Mouse (Mus musculus): ENCODE measurements around the gene Saxo1.

The Saxo1 gene

GRCm38 (mm10) chr4:86527162-86528136, 30.7 kb downstream of the Saxo1 start:
- DNase-seq = no peak

- DNase-seq = no peak
These were observed 33.6 kb downstream of the Saxo1 start for GRCm38 (mm10) chr4:86524483-86524882.

- no peak for DNase-seq
These were observed 34.4 kb downstream of the Saxo1 start for GRCm38 (mm10) chr4:86523771-86524170.

GRCm38 (mm10) chr4:86520695-86521094, 37.4 kb downstream of the Saxo1 start:
- DNase-seq = no peak

DNA sequence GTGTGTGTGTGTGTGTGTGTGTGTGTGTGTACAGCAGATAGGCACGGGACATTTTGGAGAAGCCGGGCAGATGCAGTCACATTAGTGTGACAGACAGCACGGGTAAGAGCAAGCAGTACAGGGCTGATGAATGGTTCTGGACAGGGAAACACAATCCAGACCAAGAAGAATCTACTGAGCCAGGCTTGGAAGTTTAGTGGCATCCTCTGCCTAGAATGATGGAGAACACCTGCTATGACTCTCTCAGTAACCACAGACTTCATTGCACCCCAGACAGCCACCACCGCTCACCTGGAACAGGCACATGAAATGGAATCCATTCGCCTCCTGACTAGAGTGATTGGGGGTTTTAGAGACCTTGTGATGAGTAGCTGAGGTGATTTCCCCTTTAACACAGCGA, 38.2 kb downstream of the Saxo1 start:
- no peak for DNase-seq

- DNase-seq = no peak
These were observed 53.5 kb downstream of the Saxo1 start for GRCm38 (mm10) chr4:86504656-86505055.

DNA sequence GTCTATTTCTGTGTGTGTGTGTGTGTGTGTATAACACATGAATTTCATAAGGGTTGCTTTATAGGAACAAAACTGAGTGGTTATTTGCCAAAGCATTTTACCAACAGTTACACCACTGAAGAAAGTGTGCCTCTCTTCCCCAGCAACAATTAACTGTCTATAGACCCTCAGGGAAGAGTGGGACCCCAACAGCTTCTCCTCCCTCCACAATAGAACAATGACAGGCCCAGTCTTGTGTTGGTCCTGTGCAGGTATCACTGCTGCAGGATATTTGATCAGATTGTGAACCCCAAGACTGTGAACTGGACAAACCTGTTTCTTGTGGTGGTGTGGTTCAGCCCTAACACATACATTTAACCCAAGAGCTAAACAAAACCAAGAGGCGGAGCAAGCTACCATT, 58.6 kb downstream of the Saxo1 start:
- DNase-seq = no peak

- DNase-seq = no peak
These were observed 59.4 kb downstream of the Saxo1 start for GRCm38 (mm10) chr4:86498754-86499153.

DNA sequence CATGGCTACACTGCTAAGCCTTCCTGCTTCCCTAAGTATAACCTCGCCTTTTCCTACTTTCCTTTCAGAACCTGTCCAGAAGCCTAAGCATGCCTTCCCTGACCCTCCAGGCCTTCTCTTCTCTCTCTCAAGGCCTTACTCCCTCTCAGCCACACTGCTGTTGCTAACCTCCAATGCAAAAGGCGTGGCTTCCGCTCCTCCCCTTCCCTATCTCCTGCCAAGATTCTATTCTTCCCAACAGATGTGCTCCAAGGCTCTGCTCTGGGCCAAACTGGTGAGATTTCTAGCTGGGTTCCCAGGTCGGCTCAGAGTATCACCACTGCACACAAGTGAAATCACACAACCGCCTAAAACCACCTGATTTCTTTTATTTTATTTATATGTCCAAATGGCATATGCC, 69.0 kb downstream of the Saxo1 start:
- DNase-seq = no peak

GRCm38 (mm10) chr4:86486901-86487300, 71.2 kb downstream of the Saxo1 start:
- no peak for DNase-seq

GRCm38 (mm10) chr4:86486491-86486890, 71.6 kb downstream of the Saxo1 start:
- DNase-seq = no peak

DNA sequence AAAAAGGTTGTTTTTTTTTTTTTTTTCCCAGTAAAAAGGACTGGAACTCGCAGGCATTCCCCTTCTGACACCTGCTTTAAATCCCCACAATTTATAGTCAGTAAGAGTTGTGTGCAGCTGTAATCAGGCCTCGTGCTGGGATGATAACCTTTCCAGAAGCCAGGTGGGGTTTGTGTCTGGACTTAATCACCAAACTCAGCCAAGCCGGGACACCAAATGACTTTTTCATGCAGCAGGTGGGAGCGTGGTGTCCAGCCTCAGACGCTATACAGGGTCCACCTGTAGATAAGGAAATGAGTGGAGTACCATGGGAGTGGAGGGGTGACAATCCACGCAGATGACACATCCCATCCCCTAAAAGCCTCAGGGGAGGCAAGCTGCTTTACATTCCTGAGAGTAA, 73.1 kb downstream of the Saxo1 start:
- no peak for DNase-seq

DNA sequence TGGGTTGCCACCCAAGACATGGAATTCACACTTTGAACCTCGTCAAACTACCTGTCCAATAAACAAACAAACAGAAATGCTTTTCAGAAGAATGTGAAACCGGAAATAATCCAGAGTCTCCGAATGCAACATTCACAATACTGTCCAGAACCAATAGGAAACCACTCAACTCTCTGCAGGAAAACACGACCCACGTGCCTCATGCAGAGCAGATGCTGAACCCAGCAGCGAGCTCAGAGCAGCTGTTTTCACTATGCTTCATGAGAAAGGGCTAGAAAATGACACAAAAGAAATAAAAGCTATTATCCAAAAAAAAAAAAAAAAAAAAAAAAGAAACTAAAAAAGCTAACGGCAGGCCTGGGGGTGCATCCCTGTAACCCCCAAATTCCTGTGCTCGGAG, 74.4 kb downstream of the Saxo1 start:
- no peak for DNase-seq

DNA sequence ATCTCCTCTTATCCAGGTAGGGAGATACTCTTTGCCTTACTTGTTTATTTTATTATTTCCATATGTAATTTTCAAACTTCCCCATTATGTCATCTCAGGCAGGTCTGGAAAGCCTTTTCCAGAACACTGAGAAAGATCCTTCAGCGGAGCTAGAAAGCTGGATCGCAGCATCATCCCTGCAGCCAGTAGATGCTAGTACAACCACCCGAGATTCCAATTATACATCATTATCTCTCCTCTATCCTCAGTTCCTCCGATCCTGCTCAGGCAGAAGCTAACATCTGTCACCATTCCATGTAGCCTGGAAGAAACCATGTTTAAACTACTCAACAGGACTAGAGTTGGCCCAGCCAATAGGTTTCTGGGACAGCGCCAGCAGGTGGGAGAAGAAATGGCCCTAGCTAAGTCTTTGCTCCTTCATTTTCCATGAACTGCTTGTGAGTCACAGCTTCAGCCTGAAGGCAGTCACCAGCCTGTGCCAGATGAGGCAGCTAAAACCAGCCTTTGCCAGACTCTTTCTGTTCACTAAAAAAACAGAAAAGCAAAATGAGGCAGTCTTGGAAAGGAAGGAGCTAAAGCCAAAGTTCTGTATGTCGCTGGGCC, 75.0 kb downstream of the Saxo1 start:
- no peak for DNase-seq

- DNase-seq = no peak
These were observed 77.2 kb downstream of the Saxo1 start for GRCm38 (mm10) chr4:86480891-86481290.

GRCm38 (mm10) chr4:86464808-86465207, 93.3 kb downstream of the Saxo1 start:
- no peak for DNase-seq

- DNase-seq = no peak
These were observed 107.7 kb downstream of the Saxo1 start for GRCm38 (mm10) chr4:86450468-86450867.

DNA sequence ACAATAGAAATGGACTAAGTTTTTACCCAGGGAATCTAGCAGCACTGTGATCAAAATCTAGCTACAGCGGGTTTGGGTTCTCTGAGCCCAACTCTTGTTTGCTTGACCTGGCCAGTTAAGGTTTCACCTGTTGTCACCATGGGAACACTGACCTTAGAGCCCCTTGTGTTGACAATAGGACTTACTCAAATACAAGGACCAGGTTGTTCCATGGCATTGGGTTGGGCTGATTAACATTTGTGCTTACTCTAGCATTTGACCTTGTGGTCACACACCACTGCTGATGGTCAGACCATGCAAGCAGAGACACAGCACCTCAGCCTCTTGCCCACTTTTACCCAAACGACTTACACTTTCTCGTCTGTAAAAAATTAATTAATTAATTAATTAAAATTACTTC, 121.8 kb downstream of the Saxo1 start:
- DNase-seq = no peak

DNA sequence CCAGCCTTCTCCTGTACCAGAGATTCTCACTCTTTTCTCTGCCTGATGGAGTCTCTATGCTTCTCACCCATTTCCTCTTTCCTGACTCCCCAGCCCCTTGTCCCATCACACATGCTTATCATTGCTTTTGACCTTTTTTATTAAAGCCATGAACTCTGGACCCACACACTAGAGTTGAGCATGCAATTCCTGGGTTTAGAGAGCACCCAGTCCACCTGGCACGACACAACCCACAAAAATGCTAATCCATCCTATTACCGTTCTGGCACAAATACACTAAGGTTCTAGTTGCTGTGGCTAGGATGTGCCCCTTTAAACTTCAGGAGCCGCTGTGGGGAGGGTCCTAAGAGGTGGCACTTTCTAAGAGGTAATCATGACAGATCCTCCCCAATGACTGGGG, 122.5 kb downstream of the Saxo1 start:
- no peak for DNase-seq

DNA sequence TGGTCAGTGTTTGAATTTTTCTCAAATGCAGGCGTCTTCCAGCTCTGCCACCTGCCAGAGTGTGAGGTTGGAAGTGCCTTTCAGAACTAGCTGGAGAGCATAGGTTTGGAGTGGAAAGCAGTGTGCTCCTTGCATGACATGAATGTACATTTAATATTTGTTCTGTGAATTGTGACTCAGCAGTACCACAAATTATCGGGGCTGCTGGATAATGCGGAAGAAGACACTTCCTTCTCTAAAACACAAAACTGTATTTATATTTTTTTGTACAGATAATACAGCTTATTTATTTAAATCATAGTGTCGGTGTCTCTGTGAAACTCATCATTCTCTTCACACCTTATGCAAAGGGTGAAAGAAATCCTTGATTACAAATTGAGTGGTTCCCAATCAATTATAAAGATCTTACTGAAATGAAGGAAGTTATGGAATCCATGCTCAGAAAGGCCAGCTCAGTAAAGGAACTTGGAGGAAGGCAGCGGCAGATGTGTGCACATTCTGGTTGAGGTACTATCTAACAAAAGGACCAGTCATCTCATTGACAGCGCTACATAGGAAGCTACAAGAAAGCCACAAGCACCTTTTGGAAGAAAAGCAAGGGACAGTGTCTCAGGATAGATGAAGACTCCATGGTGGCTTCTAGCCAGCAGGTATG, 129.9 kb downstream of the Saxo1 start:
- DNase-seq = no peak

GRCm38 (mm10) chr4:86427312-86427711, 130.8 kb downstream of the Saxo1 start:
- no peak for DNase-seq

DNA sequence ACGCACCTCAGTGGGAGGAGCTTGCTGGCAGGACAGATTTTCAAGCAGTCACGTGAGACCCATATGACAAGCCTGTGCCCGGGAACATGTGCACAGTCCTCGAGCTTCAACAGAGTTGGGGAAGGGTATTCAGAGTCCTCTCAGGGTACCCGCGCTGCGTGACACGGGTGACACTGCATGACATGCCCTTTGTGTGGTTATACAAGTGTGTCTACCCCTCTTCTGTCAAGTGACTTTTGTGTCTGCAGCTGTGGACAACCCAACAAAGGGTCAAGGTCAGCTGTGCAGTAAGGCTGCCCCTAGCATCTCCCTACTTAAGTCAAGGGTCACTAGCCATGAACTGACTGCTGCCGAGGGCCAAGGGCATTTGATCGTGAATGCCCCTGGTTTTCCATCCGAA, 131.6 kb downstream of the Saxo1 start:
- no peak for DNase-seq

DNA sequence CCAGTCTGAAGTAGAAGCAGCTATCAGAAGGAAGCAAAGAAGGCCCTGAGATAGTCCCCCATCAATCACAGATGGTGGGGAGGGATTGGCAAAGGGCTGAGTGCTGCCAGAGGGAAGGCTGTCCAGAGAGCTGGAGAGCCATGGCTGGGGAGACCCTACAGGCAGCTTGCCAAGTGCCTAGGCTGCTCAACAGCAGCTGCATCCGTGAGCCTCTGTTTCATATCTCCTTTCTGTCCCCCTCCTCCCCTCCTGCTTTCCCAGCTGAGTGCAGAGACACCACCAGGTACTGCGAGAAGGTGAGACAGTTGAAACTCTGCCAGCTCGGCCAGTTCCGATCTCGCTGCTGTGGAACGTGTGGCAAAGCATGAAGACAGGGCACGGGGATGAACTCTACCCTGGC, 132.5 kb downstream of the Saxo1 start:
- DNase-seq = no peak

- DNase-seq = no peak
These were observed 135.5 kb downstream of the Saxo1 start for GRCm38 (mm10) chr4:86422586-86422985.
